Mouse (Mus musculus) embryonic fibroblast, embryonic 13.5 days (primary cell): Measurements from ENCODE around the gene Popdc3. TPM values are rescaled to one million over a fixed set of nuclear protein-coding genes. Genes with fewer than 3 reads are reported as not detected.

ENCODE experiments used
- H3K27ac ChIP-seq: 2 replicates; pipeline ENCODE4 v1.5.1; 2012; ENCODE audit warnings: low read length, control low read depth, inconsistent platforms; ENCODE audit not compliant: insufficient read depth
- H3K4me1 ChIP-seq: 2 replicates; pipeline ENCODE4 v1.6.1; 2011; ENCODE audit warnings: low read length; ENCODE audit not compliant: control insufficient read depth, insufficient read depth
- H3K4me3 ChIP-seq: 2 replicates; pipeline ENCODE4 v1.5.1; 2011; ENCODE audit warnings: mild to moderate bottlenecking, control low read depth, low read length; ENCODE audit not compliant: insufficient read depth
- CTCF ChIP-seq: IDR thresholded peaks from 2 replicates; pipeline ENCODE4 v1.5.1; 2011; ENCODE audit warnings: mild to moderate bottlenecking, control low read depth, low read length, moderate library complexity, borderline replicate concordance; ENCODE audit not compliant: insufficient read depth
- POLR2A ChIP-seq: IDR thresholded peaks from 2 replicates; pipeline ENCODE4 v1.6.1; 2011; ENCODE audit warnings: low read depth, mild to moderate bottlenecking, control low read depth, low read length, moderate library complexity
- polyA plus RNA-seq: library from polyadenylated mRNA; stranded (reverse); fragments of >200 nt; gene quantifications from 2 replicates; pipeline ENCODE4 v1.2.4, GENCODE M21; 2011; ENCODE audit warnings: low read depth; ENCODE audit not compliant: missing spikeins, insufficient read length

Gene Popdc3
- polyA plus RNA-seq, 1 experiment = not detected

DNA sequence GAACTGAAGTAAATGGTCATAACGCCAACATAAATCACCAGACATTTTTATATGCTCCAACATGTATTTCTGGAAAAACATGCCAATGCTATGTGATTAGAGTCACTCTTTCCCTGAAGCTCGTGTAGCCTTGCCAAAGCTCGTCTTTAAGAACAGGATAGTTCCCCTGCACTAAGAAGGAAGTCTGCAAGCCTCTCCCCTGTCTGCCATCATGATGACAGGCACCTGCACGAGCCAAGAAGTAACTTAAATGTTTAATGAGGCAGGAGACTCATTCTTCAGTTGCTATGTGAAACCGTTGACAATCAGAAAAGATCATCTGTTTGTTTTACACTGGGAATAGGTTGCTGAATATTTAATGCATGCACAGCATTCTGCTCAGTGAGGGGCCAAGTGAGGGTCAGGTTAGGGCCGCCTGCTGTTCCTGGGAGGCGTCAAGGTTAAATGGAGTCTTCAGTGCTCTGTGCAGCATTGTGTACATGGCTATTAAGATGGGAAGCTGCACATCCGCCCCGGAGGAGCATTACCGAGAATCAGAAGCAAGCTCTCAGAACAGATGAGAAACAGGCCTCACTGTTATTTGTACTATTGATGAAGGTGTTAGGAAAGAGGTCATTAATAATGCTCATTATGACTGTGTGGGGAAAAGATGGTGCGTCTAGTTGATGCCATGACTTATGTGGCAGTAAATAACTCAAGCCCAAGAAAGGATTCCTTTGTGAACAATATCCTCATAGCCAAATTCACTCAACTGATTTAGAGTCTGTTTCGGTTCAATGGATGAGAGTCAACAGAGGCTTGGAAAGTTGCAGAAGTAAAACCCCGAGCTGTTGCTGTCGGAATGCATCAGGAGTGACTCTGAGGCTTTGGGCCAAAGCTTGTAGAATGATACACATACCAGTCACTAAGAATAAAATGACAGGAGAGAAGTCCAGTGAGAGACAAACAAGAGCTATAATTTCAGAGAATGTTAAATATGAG lies 15.7 kb downstream of the Popdc3 start:
- Histone ChIP-seq H3K4me1 (no peaks in the 10 kb centered on the region), H3K4me3 (no peak overlapping the region), H3K27ac (no peak overlapping the region)
- TF ChIP-seq POLR2A = no peak
- no peak for TF ChIP-seq CTCF

DNA sequence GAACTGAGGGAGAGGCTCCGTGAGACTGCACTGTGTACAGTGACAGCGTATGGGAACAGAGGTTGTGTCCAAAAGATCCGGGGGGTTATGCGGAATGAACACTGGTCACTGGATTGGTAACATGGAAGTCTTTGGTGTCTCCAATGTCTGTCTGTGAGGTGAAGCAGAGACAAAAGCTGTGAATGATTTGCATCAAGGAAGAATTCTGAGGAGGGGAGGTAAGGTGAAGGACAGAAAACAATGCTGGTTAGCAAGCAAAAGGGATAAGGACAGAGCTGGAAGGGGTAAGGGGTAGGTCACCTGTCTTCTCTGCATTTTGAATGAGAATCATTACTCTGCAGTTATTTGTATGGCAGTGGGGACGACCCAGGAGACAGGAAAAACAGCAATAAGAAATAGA lies 16.6 kb downstream of the Popdc3 start:
- H3K27ac ChIP-seq = no peak overlapping the region

DNA sequence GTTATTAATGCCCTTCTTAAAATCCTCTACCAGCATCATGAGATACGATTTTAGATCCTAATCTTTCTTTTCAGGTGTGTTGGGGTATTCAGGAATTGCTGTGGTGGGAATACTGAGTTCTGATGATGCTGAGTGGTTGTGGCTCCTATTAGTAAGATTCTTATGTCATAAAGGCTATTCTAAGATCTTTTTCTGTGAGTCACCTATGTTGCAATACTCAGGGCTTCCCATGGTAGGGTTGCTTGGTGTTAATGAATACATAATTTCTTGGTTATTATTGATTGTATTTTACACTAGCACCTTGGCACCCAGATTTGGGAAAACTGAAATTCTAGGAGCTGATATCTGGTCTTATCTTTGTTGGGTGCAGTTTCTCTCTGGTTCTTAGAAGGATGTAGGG lies 26.7 kb downstream of the Popdc3 start:
- Histone ChIP-seq H3K4me1 (no peaks in the 10 kb centered on the region), H3K27ac (no peak overlapping the region), H3K4me3 (no peak overlapping the region)
- TF ChIP-seq POLR2A (no peak), CTCF (no peak)

More for the DNA sequence above, 16.6 kb downstream of the Popdc3 start:
- Histone ChIP-seq H3K4me3 (no peak overlapping the region), H3K4me1 (no peaks in the 10 kb centered on the region)
- TF ChIP-seq POLR2A (no peak), CTCF (no peak)

DNA sequence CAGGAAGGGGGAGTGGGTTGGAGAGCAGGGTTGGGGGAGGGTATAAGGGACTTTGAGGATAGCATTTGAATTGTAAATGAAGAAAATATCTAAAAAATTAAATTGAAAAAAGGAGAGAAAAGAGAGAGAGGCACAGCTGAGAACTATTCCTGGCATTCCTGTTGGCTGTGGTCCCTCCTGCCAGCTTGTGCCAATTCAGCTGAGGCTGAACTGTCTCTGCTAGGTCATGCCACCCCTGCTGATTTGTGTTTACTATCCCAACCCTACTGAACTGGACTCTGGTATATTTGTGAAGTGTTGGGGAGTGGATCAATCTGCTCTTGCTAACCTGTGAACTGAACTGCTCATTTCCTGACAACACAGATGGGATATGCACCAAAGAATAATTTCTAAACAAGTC lies 32.3 kb downstream of the Popdc3 start:
- H3K4me1 ChIP-seq = no peaks in the 10 kb centered on the region
- no peak for TF ChIP-seq CTCF
- no peak for TF ChIP-seq POLR2A
- no peak overlapping the region for H3K27ac ChIP-seq
- no peak overlapping the region for H3K4me3 ChIP-seq

DNA sequence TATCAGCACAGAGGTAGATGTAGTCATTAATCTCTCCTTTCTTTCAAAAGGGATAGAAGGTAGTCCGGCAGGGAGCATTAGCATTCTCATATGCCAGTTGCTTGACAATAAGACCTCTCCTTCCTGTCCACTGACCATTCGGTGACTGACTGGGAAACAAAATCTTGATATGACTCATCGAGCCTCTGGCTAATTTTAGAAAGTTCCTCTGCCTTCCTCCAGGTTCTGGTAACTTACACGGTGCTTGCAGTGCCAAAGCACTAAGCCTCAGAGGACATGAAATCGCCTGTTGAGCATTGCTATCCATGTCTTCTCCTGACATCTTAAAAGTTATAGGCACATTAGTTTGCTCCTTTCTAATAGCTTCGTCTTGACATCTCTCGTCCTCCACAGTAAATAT lies 38.8 kb downstream of the Popdc3 start:
- Histone ChIP-seq H3K4me3 (no peak overlapping the region), H3K4me1 (no peaks in the 10 kb centered on the region), H3K27ac (no peak overlapping the region)
- no peak for TF ChIP-seq CTCF
- TF ChIP-seq POLR2A = no peak

DNA sequence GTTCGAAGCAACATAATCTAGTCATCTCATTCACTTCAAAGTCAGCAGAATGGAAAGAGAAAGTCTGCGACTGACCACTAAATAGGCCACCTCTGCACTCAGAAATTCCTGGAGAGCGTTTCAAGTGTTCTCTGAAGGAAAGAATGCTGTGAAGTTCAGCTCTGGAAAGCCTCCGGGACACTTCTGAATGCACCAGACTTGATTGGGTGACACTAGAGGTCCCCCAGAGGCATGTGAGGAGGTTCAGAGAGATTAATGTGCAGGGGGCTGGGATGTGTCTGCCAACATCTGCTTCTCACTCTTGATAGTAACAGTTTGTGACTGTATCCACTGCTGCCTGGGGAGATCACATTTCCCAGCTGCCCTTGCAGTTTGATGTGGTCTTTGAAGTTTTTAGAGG lies 52.1 kb downstream of the Popdc3 start:
- Histone ChIP-seq H3K27ac (no peak overlapping the region), H3K4me1 (no peaks in the 10 kb centered on the region), H3K4me3 (no peak overlapping the region)
- TF ChIP-seq CTCF (no peak), POLR2A (no peak)

DNA sequence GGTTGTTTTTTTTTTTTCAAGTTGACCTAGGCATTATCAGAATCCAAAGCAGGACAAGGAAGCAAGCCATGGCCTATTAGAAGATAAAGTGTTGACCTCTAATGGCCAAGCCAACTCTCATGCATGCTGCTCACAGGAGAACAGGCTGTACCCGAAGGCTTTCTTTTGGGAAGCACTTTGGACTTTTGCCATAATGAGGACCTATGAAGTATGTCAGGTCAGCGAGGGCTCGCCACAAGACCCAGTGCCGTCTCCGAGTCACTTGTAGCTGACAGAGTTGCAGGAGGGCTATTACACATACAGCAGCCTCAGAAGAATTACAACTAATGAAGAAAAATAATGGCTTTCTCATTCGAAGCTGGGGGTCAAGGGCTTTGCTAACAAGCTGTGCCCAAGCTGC lies 55.5 kb downstream of the Popdc3 start:
- Histone ChIP-seq H3K4me1 (no peaks in the 10 kb centered on the region), H3K27ac (no peak overlapping the region), H3K4me3 (no peak overlapping the region)
- TF ChIP-seq POLR2A (no peak), CTCF (no peak)

DNA sequence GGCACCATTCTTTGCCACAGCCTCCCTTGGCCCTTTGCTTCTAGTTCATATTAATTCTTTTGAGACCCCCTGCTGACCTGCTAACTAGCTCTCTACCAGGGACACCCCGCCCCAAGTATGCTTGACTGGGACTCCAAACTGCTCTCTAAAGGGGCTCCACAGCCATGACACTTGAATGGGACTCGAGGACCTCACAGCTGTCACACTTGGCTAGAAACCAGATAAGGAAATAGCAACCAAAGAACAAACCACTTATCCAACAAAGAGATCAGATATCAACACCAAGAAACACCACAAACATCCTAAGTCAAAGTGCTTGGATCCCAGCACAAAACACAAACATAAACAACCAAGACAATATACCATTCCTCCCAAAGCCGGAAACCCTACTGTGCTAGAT lies 58.4 kb downstream of the Popdc3 start:
- no peak for TF ChIP-seq POLR2A
- TF ChIP-seq CTCF = no peak
- Histone ChIP-seq H3K27ac (no peak overlapping the region), H3K4me1 (no peaks in the 10 kb centered on the region), H3K4me3 (no peak overlapping the region)

DNA sequence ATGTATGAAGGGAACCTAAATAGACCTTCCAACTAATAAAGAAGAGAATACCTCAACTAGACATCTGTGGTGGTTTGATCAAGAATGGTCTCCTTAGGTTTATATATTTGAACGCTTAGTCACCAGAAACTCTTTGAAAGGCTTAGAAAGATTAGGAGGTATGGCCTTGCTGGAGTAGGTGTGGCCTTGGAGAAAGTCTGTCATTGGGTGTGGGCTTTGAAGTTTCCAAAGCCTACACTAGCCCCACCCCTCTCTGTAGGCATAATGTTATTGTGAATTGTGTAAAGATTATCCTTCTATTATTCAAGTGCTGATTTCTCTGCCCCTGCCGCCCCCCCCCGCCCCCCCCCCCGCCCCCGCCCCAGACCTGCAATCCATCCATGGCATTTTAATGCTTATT lies 59.6 kb downstream of the Popdc3 start:
- Histone ChIP-seq H3K4me3 (no peak overlapping the region), H3K4me1 (no peaks in the 10 kb centered on the region), H3K27ac (no peak overlapping the region)
- TF ChIP-seq CTCF (no peak), POLR2A (no peak)

DNA sequence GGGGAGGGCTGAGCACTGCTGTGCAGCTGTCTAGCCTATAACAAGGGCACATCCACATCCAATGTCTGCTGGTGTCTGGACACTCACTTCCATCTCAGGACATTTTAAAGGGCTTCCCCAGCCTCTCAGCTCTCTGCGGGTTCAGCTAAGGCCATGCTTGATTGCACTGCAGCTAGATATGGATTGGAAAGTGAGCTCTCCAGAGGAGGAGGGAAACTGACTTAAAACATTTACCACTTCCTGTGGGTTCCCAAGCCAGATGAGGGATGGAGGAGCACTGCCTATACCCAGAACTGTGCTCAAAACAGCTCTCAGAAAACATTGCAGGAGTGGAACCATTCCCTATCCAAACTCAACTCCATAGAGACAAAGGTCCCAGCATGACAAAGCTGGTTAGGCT lies 82.6 kb downstream of the Popdc3 start:
- Histone ChIP-seq H3K4me1 (no peaks in the 10 kb centered on the region), H3K4me3 (no peak overlapping the region), H3K27ac (no peak overlapping the region)
- TF ChIP-seq CTCF (no peak), POLR2A (no peak)

DNA sequence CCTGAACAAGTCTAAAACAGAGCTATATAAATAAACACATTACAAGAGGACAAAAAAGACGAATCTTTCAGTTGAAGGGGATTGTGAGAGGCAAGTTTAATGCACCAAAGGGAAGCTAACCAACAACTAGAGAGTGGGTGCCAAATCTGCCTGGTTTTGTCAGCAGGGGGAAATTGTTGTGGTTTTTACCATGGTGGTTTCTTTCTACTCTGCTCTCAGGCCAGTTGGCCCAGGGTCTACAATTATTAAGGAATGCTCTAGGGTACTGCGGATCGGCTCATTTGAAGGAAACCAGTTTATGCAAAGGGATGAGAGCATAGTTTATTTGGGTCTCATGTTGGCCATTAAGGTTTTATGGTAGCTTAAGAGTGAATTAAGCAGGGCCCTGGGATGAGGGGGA lies 84.2 kb downstream of the Popdc3 start:
- no peak overlapping the region for H3K4me3 ChIP-seq
- TF ChIP-seq POLR2A (no peak), CTCF (no peak)
- H3K4me1 ChIP-seq = no peaks in the 10 kb centered on the region
- H3K27ac ChIP-seq = no peak overlapping the region
